In the genomic region with DNA sequence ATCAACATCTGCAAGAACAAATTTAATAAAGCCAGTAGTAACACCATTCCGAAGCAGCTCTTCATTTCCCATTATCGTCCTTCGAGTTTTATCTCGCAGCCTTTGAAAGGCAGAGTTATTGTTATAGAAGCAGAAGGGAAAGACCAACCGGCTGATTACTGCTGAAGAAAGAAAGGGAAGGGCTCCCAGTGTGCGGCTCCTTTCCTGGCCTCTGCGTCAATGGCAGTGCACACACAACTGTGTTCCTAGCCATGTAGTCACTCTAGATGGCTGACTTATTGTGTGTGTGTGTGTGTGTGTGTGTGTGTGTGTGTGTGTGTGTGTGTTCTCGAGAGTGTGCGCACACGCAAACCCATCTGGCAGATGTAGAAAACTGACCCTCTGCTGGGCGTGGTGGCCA, we compare ENCODE assay signal across 9 mouse cellular contexts. TPM values are rescaled to one million over a fixed set of nuclear protein-coding genes. Genes with fewer than 3 reads are reported as not detected.
DNase-seq lines count a peak whose midpoint lies in the region; ATAC-seq and TF ChIP-seq lines count a peak whose summit lies in the region.
"Had no signal": no experiment of that assay in that cellular context is flagged by ENCODE, and none has a peak within 500 bp of the region (broad histone marks: within the 10 kb centered on the region; RNA-seq: fewer than 3 reads in every experiment).

No protein-coding gene starts in this region.

- 0 out of 2 replicates have a peak overlapping the region, but pooled peaks have one; percentile 1 for H3K9ac ChIP-seq in liver, embryonic 13.5 days

- H3K4me2 ChIP-seq in liver, embryonic 13.5 days: peak overlapping the region; percentile 36

- no peak for TF ChIP-seq POLR2A in testis, adult 2 months (IDR thresholded peaks at IDR 0.05; ENCODE audit: control insufficient read depth, low read depth, low read length)

- no peak for DNase-seq in heart, embryonic 10.5 days (ENCODE audit: low spot score)
- no peak for DNase-seq in heart, adult 11 months
- no peak for DNase-seq in testis, postnatal 14 days (ENCODE audit: low spot score)
- no peak for DNase-seq in liver, embryonic 13.5 days
- DNase-seq in urinary bladder, adult 2 months (ENCODE audit: low spot score): no peak
- DNase-seq in Muller cell, postnatal 12 days (ENCODE audit: inconsistent ontology term): no peak
- no peak for DNase-seq in thymus, postnatal 36 days

- peaks cover 18% of the 10 kb centered on the region for H3K27me3 ChIP-seq in heart, embryonic 10.5 days (ENCODE audit: insufficient read depth, poor library complexity, severe bottlenecking)
- H3K27me3 ChIP-seq in testis, adult 2 months (ENCODE audit: control insufficient read depth, insufficient read depth, low read length): no peaks in the 10 kb centered on the region; the same call in 1 of the 2 replicates
- H3K27me3 ChIP-seq in liver, embryonic 13.5 days: peaks cover 27% of the 10 kb centered on the region

- ATAC-seq in liver, embryonic 13.5 days (ENCODE audit: low read depth): no peak

- H3K36me3 ChIP-seq in heart, embryonic 10.5 days: no peaks in the 10 kb centered on the region
- no peaks in the 10 kb centered on the region for H3K36me3 ChIP-seq in testis, adult 2 months (ENCODE audit: control insufficient read depth, insufficient read depth, low read length)
- no peaks in the 10 kb centered on the region for H3K36me3 ChIP-seq in liver, embryonic 13.5 days

- H3K4me3 ChIP-seq in heart, embryonic 10.5 days: peak overlapping the region; percentile 46
- peak overlapping the region; percentile 39 for H3K4me3 ChIP-seq in testis, adult 2 months (ENCODE audit: control insufficient read depth, low read depth, low read length)
- H3K4me3 ChIP-seq in liver, embryonic 13.5 days (replicated peaks): no peak overlapping the region

- peak overlapping the region; percentile 78 for H3K27ac ChIP-seq in heart, embryonic 10.5 days
- 0 out of 2 replicates have a peak overlapping the region, but pooled peaks have one; percentile 19 for H3K27ac ChIP-seq in testis, adult 2 months (ENCODE audit: control insufficient read depth, insufficient read depth, low read depth, low read length)
- peak overlapping the region; percentile 39 for H3K27ac ChIP-seq in liver, embryonic 13.5 days
- H3K27ac ChIP-seq: macrophage had no signal

- no peaks in the 10 kb centered on the region for H3K9me3 ChIP-seq in heart, embryonic 10.5 days
- no peaks in the 10 kb centered on the region for H3K9me3 ChIP-seq in liver, embryonic 13.5 days (replicated peaks)

- WGBS in heart, embryonic 10.5 days: 37% methylated on average over 11 of the region's 11 CpGs
- 25% methylated on average over 11 of the region's 11 CpGs for WGBS in liver, embryonic 13.5 days (ENCODE audit: insufficient replicate concordance)

- H3K4me1 ChIP-seq in heart, embryonic 10.5 days: peaks cover 52% of the 10 kb centered on the region
- peaks cover 3% of the 10 kb centered on the region for H3K4me1 ChIP-seq in testis, adult 2 months (ENCODE audit: control insufficient read depth, insufficient read depth, low read length)
- H3K4me1 ChIP-seq in liver, embryonic 13.5 days (replicated peaks): peaks cover 16% of the 10 kb centered on the region

- TF ChIP-seq CTCF in testis, adult 2 months (IDR thresholded peaks at IDR 0.05; ENCODE audit: control insufficient read depth, insufficient read depth, insufficient replicate concordance, low read depth, low read length): no peak

RNA-seq across cellular contexts. Expression of gene Arhgap8, which starts 4.7 kb away (rescaled TPM):
- 4.3 and 6.5 TPM in 2 replicates for polyA plus RNA-seq in heart, embryonic 10.5 days (2016; fragmentation: Nextera tagmentation; extraction: Ambion mirVana)
- 3.1 and 3.7 TPM in 2 replicates for polyA plus RNA-seq in testis, adult 2 months (2012; rRNA removed)
- 0.54 and 0.58 TPM in 2 replicates for polyA plus RNA-seq in liver, embryonic 13.5 days (2015; fragmentation: Nextera tagmentation; extraction: Ambion mirVana)
- polyA plus RNA-seq in urinary bladder, adult 2 months (2012; rRNA removed): 5.0 and 5.7 TPM in 2 replicates
- polyA plus RNA-seq: macrophage had no signal

RNA-seq across cellular contexts. Expression of gene Prr5, which starts 45.7 kb away (rescaled TPM):
- 30.6 and 33.1 TPM in 2 replicates for polyA plus RNA-seq in heart, embryonic 10.5 days (2016; fragmentation: Nextera tagmentation; extraction: Ambion mirVana)
- polyA plus RNA-seq in testis, adult 2 months (2012; rRNA removed): 13.0 and 13.4 TPM in 2 replicates
- polyA plus RNA-seq in liver, embryonic 13.5 days (2015; fragmentation: Nextera tagmentation; extraction: Ambion mirVana): 7.6 and 7.8 TPM in 2 replicates
- polyA plus RNA-seq in urinary bladder, adult 2 months (2012; rRNA removed): 9.1 and 9.4 TPM in 2 replicates

Comparison
In these comparisons a context has a peak if more than half of its experiments do, and no peak if none do; other contexts are left out.
1. H3K27ac ChIP-seq: peak in every context shown above with its lines; median percentile 78 in heart, embryonic 10.5 days; 39 in liver, embryonic 13.5 days; 19 in testis, adult 2 months.